Mouse (Mus musculus) stomach, embryonic 14.5 days (tissue): ENCODE results near the gene Hist2h4. TPM values are rescaled to one million over a fixed set of nuclear protein-coding genes. Genes with fewer than 3 reads are reported as not detected.
"Not testable (repeated sequence)": the region's sequence is repeated elsewhere in the genome, so short reads cannot be mapped to it uniquely, and the experiment has no call there.

Experiments used
- ATAC-seq: fragments of 200-750 bp; cut with Nextera tagmentation; 2 replicates; pipeline ENCODE4 v1.8.0; 2017; ENCODE audit warnings: low read depth, moderate TSS enrichment; ENCODE audit not compliant: insufficient number of reproducible peaks, insufficient read depth, low FRiP score
- H3K27ac ChIP-seq: fragments of 300-500 bp; sonication (generic); 2 replicates; pipeline ENCODE4 v1.5.1; 2014; ENCODE audit warnings: mild to moderate bottlenecking, low read length, moderate library complexity, mixed read lengths
- H3K27me3 ChIP-seq: fragments of 300-500 bp; sonication (generic); 2 replicates; pipeline ENCODE4 v1.6.1; 2014; ENCODE audit warnings: low read length, control low read depth, mixed read lengths; ENCODE audit not compliant: control insufficient read depth, insufficient read depth
- H3K36me3 ChIP-seq: fragments of 300-500 bp; sonication (generic); 2 replicates; pipeline ENCODE4 v1.6.1; 2014; ENCODE audit warnings: mild to moderate bottlenecking, control low read depth, low read length, moderate library complexity, mixed read lengths; ENCODE audit not compliant: control insufficient read depth, insufficient read depth
- H3K4me1 ChIP-seq: fragments of 300-500 bp; sonication (generic); 2 replicates; pipeline ENCODE4 v1.6.1; 2014; ENCODE audit warnings: low read length, control low read depth, mixed read lengths; ENCODE audit not compliant: control insufficient read depth, insufficient read depth
- H3K4me2 ChIP-seq: fragments of 300-500 bp; sonication (generic); replicated peaks from 2 replicates; pipeline ENCODE4 v1.6.1; 2014; ENCODE audit warnings: low read depth, low read length, control low read depth
- H3K4me3 ChIP-seq: fragments of 300-500 bp; sonication (generic); 2 replicates; pipeline ENCODE4 v1.5.1; 2014; ENCODE audit warnings: low read depth, low read length, control low read depth
- H3K9ac ChIP-seq: fragments of 300-500 bp; sonication (generic); replicated peaks from 2 replicates; pipeline ENCODE4 v1.6.1; 2014; ENCODE audit warnings: low read depth, mild to moderate bottlenecking, control low read depth, low read length, moderate library complexity, mixed read lengths
- H3K9me3 ChIP-seq: fragments of 300-500 bp; sonication (generic); 2 replicates; pipeline ENCODE4 v1.6.1; 2016; ENCODE audit warnings: low read depth, low read length, control low read depth; ENCODE audit not compliant: control insufficient read depth
- WGBS: fragments of 180-500 bp; shearing (Covaris S2); extraction: QIAGEN DNeasy Blood & Tissue Kit; methylation state at CpG from one replicate; pipeline ENCODE4 v1.1.7; 2014; 5-methylcytosine and 5-hydroxymethylcytosine counted together
- polyA plus RNA-seq: library from polyadenylated mRNA; unstranded; fragments of >200 nt; fragmentation: Nextera tagmentation; extraction: Ambion mirVana; gene quantifications from 2 replicates; pipeline ENCODE4 v1.2.1, GENCODE M21; 2014

The Hist2h4 gene
- polyA plus RNA-seq, 1 experiment from 2014 or later, result 15.0 TPM

- ATAC-seq, result peak; percentile 90
- no peaks in the 10 kb centered on the region for H3K27me3 ChIP-seq
- under 1% methylated on average over 49 of the region's 49 CpGs for WGBS
- peak overlapping the region; percentile 43 for H3K9ac ChIP-seq
- H3K27ac ChIP-seq, result peak overlapping the region; percentile 74
- H3K4me1 ChIP-seq, result 0 out of 2 replicates have a peak, but pooled peaks cover 7% of the 10 kb centered on the region
- H3K9me3 ChIP-seq, result no peaks in the 10 kb centered on the region
- H3K4me3 ChIP-seq, result peak overlapping the region; percentile 39
- H3K36me3 ChIP-seq, result no peaks in the 10 kb centered on the region
- H3K4me2 ChIP-seq, result peak overlapping the region; percentile 72
These were observed 14.9 kb upstream of the Hist2h4 start for GRCm38 (mm10) chr3:96277800-96278624.

- Histone ChIP-seq H3K4me1 (0 out of 2 replicates have a peak, but pooled peaks cover 4% of the 10 kb centered on the region), H3K27me3 (no peaks in the 10 kb centered on the region), H3K36me3 (no peaks in the 10 kb centered on the region), H3K9ac (peak overlapping the region; percentile 43), H3K4me2 (peak overlapping the region; percentile 72), H3K27ac (peak overlapping the region; percentile 74), H3K4me3 (peak overlapping the region; percentile 39), H3K9me3 (no peaks in the 10 kb centered on the region)
- peak; percentile 37; the same call in 1 of the 2 replicates for ATAC-seq
- 10% methylated on average over 8 of the region's 8 CpGs for WGBS
These were observed 14.3 kb upstream of the Hist2h4 start for GRCm38 (mm10) chr3:96277428-96277799.

GRCm38 (mm10) chr3:96273591-96274465 is 10.7 kb upstream of the Hist2h4 start:
- no peak for ATAC-seq
- Histone ChIP-seq H3K9me3 (no peaks in the 10 kb centered on the region), H3K9ac (no peak overlapping the region), H3K4me2 (no peak overlapping the region), H3K36me3 (no peaks in the 10 kb centered on the region), H3K4me3 (no peak overlapping the region), H3K4me1 (0 out of 2 replicates have a peak, but pooled peaks cover 3% of the 10 kb centered on the region), H3K27me3 (no peaks in the 10 kb centered on the region), H3K27ac (no peak overlapping the region)
- WGBS, result 88% methylated on average over 17 of the region's 17 CpGs

- peak within 1 kb of the TSS; percentile 61 for H3K9ac ChIP-seq
- H3K4me1 ChIP-seq, result peaks cover 3% of the 10 kb centered on the region; the same call in 1 of the 2 replicates
- peak within 1 kb of the TSS; percentile 47 for H3K4me3 ChIP-seq
- H3K36me3 ChIP-seq, result no peaks in the 10 kb centered on the region
- H3K9me3 ChIP-seq, result no peaks in the 10 kb centered on the region
- H3K4me2 ChIP-seq, result peak within 1 kb of the TSS; percentile 82
- H3K27me3 ChIP-seq, result no peaks in the 10 kb centered on the region
- ATAC-seq, result peak; percentile 96
- WGBS, result under 1% methylated on average over 45 of the region's 45 CpGs
- H3K27ac ChIP-seq, result peak within 1 kb of the TSS; percentile 95
These were observed 6.7 kb upstream of the Hist2h4 start, which contains the start of gene Hist2h2bb for GRCm38 (mm10) chr3:96269511-96270474. Gene Hist2h2bb, plus strand, starts transcription at chr3:96269752.

- peaks cover 11% of the 10 kb centered on the region for H3K4me1 ChIP-seq
- H3K36me3 ChIP-seq, H3K27me3 ChIP-seq, H3K9me3 ChIP-seq: not testable (repeated sequence)
- ATAC-seq, result peak; percentile 26; the same call in 1 of the 2 replicates
- H3K4me2 ChIP-seq, result peak overlapping the region; percentile 47
- H3K9ac ChIP-seq, result peak overlapping the region; percentile 61; the same call in 1 of the 2 replicates
- WGBS, result under 1% methylated on average over 12 of the region's 44 CpGs
- peak overlapping the region; percentile 95 for H3K27ac ChIP-seq
- peak overlapping the region; percentile 31 for H3K4me3 ChIP-seq
These were observed 5.8 kb upstream of the Hist2h4 start for GRCm38 (mm10) chr3:96268776-96269378.

- Histone ChIP-seq H3K4me2 (peak within 1 kb of the TSS; percentile 82), H3K36me3 (no peaks in the 10 kb centered on the region), H3K27ac (peak within 1 kb of the TSS; percentile 95), H3K4me1 (peaks cover 11% of the 10 kb centered on the region), H3K9ac (peak within 1 kb of the TSS; percentile 61; the same call in 1 of the 2 replicates), H3K9me3 (no peaks in the 10 kb centered on the region), H3K4me3 (peak within 1 kb of the TSS; percentile 47), H3K27me3 (no peaks in the 10 kb centered on the region)
- ATAC-seq, result peak; percentile 75
- WGBS, result 13% methylated on average over 28 of the region's 30 CpGs
These were observed 5.1 kb upstream of the Hist2h4 start, which contains the start of gene Hist2h3b for GRCm38 (mm10) chr3:96268051-96268775. Gene Hist2h3b, plus strand, starts transcription at chr3:96268654.

GRCm38 (mm10) chr3:96267541-96267940 is 4.4 kb upstream of the Hist2h4 start:
- peak overlapping the region; percentile 47 for H3K4me2 ChIP-seq
- H3K9ac ChIP-seq, result 0 out of 2 replicates have a peak overlapping the region, but pooled peaks have one; percentile 25

More at GRCm38 (mm10) chr3:96267541-96267940, 4.4 kb upstream of the Hist2h4 start:
- H3K36me3 ChIP-seq, result no peaks in the 10 kb centered on the region
- H3K27ac ChIP-seq, result peak overlapping the region; percentile 95
- WGBS, result 68% methylated on average over 4 of the region's 4 CpGs
- H3K4me1 ChIP-seq, result peaks cover 11% of the 10 kb centered on the region
- no peaks in the 10 kb centered on the region for H3K27me3 ChIP-seq
- H3K4me3 ChIP-seq, result no peak overlapping the region
- no peak for ATAC-seq
- H3K9me3 ChIP-seq, result no peaks in the 10 kb centered on the region
